Mouse (Mus musculus): ENCODE measurements at regions not wholly inside any gene's neighbourhood (a gene's known extent, or its start where the extent isn't known, plus 50 kb on each side); places are given as distances from the start of the nearest gene placed in this dataset.

DNA sequence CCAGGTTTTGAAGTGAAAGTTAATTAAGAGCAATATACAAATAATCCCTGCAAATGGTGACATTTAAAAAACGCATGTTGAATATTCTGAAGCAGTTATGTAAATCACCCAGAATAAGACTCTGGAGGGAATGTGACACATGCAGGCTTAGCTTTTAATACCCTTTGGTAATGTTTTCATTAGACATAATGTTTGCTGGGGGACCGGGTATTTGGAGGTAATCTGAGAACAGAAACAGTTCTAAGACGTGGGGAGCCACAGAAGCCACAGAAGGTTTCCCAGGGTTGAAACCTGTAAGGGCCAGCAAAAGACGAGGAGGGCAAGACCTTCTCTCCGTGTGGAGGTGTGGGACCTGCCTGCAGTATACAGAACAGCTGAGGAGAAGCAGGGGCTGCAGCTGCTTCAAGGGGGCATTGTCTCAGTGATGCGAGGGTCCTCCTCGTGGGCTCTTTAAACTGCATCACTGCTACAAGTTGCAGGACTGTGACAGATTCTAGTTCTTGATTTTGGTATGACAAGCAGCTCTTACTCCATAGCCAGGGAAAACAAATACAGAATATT is 184.9 kb downstream of the Brms1l start:
- no peak overlapping the region for H3K27ac ChIP-seq (ENCODE audit: low read depth, low read length)
- WGBS: 33% methylated on average over 7 of the region's 7 CpGs
- H3K36me3 ChIP-seq (ENCODE audit: control insufficient read depth, insufficient read depth, low read length): no peaks in the 10 kb centered on the region
- DNase-seq (ENCODE audit: low spot score) (no peak), ATAC-seq (replicated peaks; ENCODE audit: low FRiP score) (no peak)
- H3K4me2 ChIP-seq: no peak overlapping the region
- no peaks in the 10 kb centered on the region for H3K4me1 ChIP-seq (replicated peaks; ENCODE audit: control insufficient read depth, insufficient read depth, low read length)
- H3K4me3 ChIP-seq (ENCODE audit: low read depth, low read length): no peak overlapping the region
- no peak overlapping the region for H3K9ac ChIP-seq (ENCODE audit: low read depth, low read length)
- no peaks in the 10 kb centered on the region for H3K9me3 ChIP-seq (ENCODE audit: control insufficient read depth, low read length)
- H3K27me3 ChIP-seq (replicated peaks; ENCODE audit: control insufficient read depth, insufficient read depth, low read length): no peaks in the 10 kb centered on the region

DNA sequence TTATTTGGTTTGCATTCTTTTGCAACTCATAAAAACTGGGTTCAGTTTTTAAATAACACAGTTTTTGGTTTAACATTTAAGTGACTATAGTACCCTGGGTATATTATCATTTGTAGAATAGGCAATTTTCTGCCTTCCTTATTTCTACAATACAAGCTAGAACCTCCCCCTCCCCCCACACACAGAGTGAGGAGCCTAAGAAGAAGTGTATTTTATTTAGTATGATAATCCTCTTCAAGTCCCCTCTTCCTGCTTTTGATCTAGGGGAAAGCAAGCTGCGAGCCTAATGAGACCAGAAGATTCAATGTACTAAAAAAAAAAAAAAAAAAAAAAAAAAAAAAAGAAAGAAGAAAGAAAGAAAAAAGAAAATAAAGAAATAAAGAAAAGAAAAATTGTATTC is 184.4 kb downstream of the Brms1l start:
- ATAC-seq (replicated peaks; ENCODE audit: low FRiP score): no peak
- DNase-seq (ENCODE audit: low spot score): no peak
- Histone ChIP-seq H3K9ac (ENCODE audit: low read depth, low read length) (no peak overlapping the region), H3K36me3 (ENCODE audit: control insufficient read depth, insufficient read depth, low read length) (no peaks in the 10 kb centered on the region), H3K4me3 (ENCODE audit: low read depth, low read length) (no peak overlapping the region), H3K4me1 (replicated peaks; ENCODE audit: control insufficient read depth, insufficient read depth, low read length) (no peaks in the 10 kb centered on the region), H3K9me3 (ENCODE audit: control insufficient read depth, low read length) (no peaks in the 10 kb centered on the region), H3K27ac (ENCODE audit: low read depth, low read length) (no peak overlapping the region), H3K27me3 (replicated peaks; ENCODE audit: control insufficient read depth, insufficient read depth, low read length) (no peaks in the 10 kb centered on the region), H3K4me2 (no peak overlapping the region)
- WGBS: 29% methylated on average over 1 of the region's 1 CpGs

DNA sequence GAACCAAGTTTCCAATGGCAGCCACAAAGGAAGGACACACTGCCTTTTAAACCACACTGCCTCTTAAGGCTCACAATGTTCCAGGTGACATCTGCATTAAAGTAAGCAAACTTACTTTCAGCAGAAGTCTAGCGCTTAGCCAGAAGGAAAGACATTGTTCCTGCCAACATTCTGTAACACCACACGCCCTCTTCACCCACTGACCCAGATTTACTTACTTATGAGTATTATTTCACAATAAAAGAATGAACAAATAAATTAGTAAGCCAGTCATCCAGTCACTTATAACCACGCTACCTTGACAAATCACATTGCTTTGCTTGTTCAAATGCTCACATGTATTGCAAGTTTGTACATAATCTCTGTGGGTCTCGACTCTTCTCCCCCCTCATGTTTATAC is 173.9 kb downstream of the Brms1l start:
- H3K9ac ChIP-seq (ENCODE audit: low read depth, low read length): no peak overlapping the region
- no peak overlapping the region for H3K4me2 ChIP-seq
- no peak for ATAC-seq (replicated peaks; ENCODE audit: low FRiP score)
- H3K27me3 ChIP-seq (replicated peaks; ENCODE audit: control insufficient read depth, insufficient read depth, low read length): no peaks in the 10 kb centered on the region
- no peaks in the 10 kb centered on the region for H3K4me1 ChIP-seq (replicated peaks; ENCODE audit: control insufficient read depth, insufficient read depth, low read length)
- no peak for DNase-seq (ENCODE audit: low spot score)
- H3K27ac ChIP-seq (ENCODE audit: low read depth, low read length): no peak overlapping the region
- H3K9me3 ChIP-seq (ENCODE audit: control insufficient read depth, low read length): no peaks in the 10 kb centered on the region
- no peaks in the 10 kb centered on the region for H3K36me3 ChIP-seq (ENCODE audit: control insufficient read depth, insufficient read depth, low read length)
- 63% methylated on average over 4 of the region's 4 CpGs for WGBS
- H3K4me3 ChIP-seq (ENCODE audit: low read depth, low read length): no peak overlapping the region

DNA sequence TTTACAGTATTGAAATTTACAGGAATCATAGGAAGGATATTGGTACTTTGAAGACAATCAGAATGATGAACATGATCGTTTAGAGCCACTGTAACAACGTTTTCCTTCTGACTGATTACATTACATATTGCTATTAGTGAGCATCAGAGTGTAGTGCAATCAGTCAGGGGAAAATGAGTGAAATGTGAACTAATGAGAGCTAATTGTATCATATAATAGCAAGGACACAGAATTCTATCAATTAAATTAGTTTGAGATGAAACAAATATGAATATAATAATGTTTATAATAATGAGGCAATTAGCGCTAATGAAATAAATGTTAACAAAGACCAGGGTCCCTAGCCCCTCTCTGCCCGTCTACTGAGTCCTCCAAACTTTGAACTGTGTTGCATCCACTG is 169.7 kb downstream of the Brms1l start:
- Histone ChIP-seq H3K9me3 (ENCODE audit: control insufficient read depth, low read length) (no peaks in the 10 kb centered on the region), H3K4me1 (replicated peaks; ENCODE audit: control insufficient read depth, insufficient read depth, low read length) (no peaks in the 10 kb centered on the region), H3K4me2 (no peak overlapping the region), H3K27ac (ENCODE audit: low read depth, low read length) (no peak overlapping the region), H3K27me3 (replicated peaks; ENCODE audit: control insufficient read depth, insufficient read depth, low read length) (no peaks in the 10 kb centered on the region), H3K36me3 (ENCODE audit: control insufficient read depth, insufficient read depth, low read length) (no peaks in the 10 kb centered on the region), H3K9ac (ENCODE audit: low read depth, low read length) (no peak overlapping the region), H3K4me3 (ENCODE audit: low read depth, low read length) (no peak overlapping the region)
- ATAC-seq (replicated peaks; ENCODE audit: low FRiP score) (no peak), DNase-seq (ENCODE audit: low spot score) (no peak)
- 75% methylated on average over 4 of the region's 4 CpGs for WGBS

DNA sequence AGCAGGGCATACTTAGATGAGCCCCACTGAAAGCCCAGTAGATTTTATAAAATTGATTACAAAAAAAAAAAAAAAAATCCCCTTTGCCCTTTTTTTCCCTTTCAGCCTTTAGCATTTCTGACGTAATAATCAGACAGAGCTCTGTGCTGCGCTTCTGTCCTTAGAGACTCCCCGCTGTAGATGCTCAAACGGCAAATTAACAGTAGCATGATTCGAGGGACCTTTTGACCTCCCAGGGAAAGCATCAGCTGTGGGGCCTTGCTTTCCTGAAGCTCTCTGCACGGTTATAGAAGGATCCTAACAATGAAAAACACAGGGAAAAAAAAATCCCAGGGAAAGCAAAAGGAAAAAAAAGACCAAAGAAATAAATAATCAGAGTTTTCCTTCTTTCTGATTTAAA is 169.2 kb downstream of the Brms1l start:
- Histone ChIP-seq H3K9ac (ENCODE audit: low read depth, low read length) (no peak overlapping the region), H3K4me3 (ENCODE audit: low read depth, low read length) (no peak overlapping the region), H3K9me3 (ENCODE audit: control insufficient read depth, low read length) (no peaks in the 10 kb centered on the region), H3K4me2 (no peak overlapping the region), H3K36me3 (ENCODE audit: control insufficient read depth, insufficient read depth, low read length) (no peaks in the 10 kb centered on the region), H3K4me1 (replicated peaks; ENCODE audit: control insufficient read depth, insufficient read depth, low read length) (no peaks in the 10 kb centered on the region), H3K27ac (ENCODE audit: low read depth, low read length) (no peak overlapping the region), H3K27me3 (replicated peaks; ENCODE audit: control insufficient read depth, insufficient read depth, low read length) (no peaks in the 10 kb centered on the region)
- ATAC-seq (replicated peaks; ENCODE audit: low FRiP score) (no peak), DNase-seq (ENCODE audit: low spot score) (no peak)
- 65% methylated on average over 6 of the region's 6 CpGs for WGBS

DNA sequence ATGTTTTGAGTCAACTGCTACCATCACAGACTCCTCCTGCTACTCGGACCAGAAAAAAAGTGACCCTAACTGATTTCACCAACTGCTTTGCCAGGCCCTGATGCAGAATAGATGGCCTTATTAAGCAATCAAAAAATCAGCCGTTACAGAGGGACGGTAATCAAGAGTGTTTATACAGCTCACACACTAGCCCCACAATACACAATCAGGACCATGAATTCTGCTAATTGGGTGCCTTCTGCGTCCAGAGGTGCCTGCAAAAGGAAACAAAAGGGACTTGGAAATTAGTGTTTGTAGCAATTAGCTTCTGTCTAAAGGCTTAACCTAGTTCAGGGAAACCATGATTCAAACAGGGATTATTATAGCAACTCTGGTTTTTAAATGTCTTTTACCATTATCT is 168.4 kb downstream of the Brms1l start:
- H3K4me2 ChIP-seq: no peak overlapping the region
- no peak for ATAC-seq (replicated peaks; ENCODE audit: low FRiP score)
- H3K9me3 ChIP-seq (ENCODE audit: control insufficient read depth, low read length): no peaks in the 10 kb centered on the region
- 60% methylated on average over 4 of the region's 4 CpGs for WGBS
- DNase-seq (ENCODE audit: low spot score): no peak
- H3K9ac ChIP-seq (ENCODE audit: low read depth, low read length): no peak overlapping the region
- H3K27me3 ChIP-seq (replicated peaks; ENCODE audit: control insufficient read depth, insufficient read depth, low read length): no peaks in the 10 kb centered on the region
- H3K36me3 ChIP-seq (ENCODE audit: control insufficient read depth, insufficient read depth, low read length): no peaks in the 10 kb centered on the region
- no peaks in the 10 kb centered on the region for H3K4me1 ChIP-seq (replicated peaks; ENCODE audit: control insufficient read depth, insufficient read depth, low read length)
- H3K4me3 ChIP-seq (ENCODE audit: low read depth, low read length): no peak overlapping the region
- H3K27ac ChIP-seq (ENCODE audit: low read depth, low read length): no peak overlapping the region

DNA sequence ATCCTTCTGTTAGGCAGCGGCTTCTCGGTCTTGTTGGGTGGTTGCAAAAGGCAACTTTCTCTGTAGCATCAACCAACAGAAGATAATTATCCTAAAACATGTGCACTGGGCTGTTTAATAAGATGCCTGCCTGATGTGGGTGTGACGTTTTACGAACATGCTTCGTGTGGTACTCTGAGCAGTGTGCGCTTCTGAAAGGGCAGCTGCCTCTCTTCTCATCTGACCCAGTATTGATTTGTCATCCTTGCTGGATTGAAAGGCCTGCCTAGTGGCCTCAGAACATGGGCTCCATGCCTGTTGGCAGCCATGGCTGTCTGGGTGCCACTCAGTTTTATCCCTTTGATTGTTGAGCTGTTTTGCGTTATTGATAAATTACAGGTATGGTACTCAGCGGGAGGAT is 167.4 kb downstream of the Brms1l start:
- Histone ChIP-seq H3K9me3 (ENCODE audit: control insufficient read depth, low read length) (no peaks in the 10 kb centered on the region), H3K27me3 (replicated peaks; ENCODE audit: control insufficient read depth, insufficient read depth, low read length) (no peaks in the 10 kb centered on the region), H3K27ac (ENCODE audit: low read depth, low read length) (no peak overlapping the region), H3K4me3 (ENCODE audit: low read depth, low read length) (no peak overlapping the region), H3K4me2 (no peak overlapping the region), H3K4me1 (replicated peaks; ENCODE audit: control insufficient read depth, insufficient read depth, low read length) (no peaks in the 10 kb centered on the region), H3K36me3 (ENCODE audit: control insufficient read depth, insufficient read depth, low read length) (no peaks in the 10 kb centered on the region), H3K9ac (ENCODE audit: low read depth, low read length) (no peak overlapping the region)
- DNase-seq (ENCODE audit: low spot score) (no peak), ATAC-seq (replicated peaks; ENCODE audit: low FRiP score) (no peak)
- 85% methylated on average over 8 of the region's 8 CpGs for WGBS

DNA sequence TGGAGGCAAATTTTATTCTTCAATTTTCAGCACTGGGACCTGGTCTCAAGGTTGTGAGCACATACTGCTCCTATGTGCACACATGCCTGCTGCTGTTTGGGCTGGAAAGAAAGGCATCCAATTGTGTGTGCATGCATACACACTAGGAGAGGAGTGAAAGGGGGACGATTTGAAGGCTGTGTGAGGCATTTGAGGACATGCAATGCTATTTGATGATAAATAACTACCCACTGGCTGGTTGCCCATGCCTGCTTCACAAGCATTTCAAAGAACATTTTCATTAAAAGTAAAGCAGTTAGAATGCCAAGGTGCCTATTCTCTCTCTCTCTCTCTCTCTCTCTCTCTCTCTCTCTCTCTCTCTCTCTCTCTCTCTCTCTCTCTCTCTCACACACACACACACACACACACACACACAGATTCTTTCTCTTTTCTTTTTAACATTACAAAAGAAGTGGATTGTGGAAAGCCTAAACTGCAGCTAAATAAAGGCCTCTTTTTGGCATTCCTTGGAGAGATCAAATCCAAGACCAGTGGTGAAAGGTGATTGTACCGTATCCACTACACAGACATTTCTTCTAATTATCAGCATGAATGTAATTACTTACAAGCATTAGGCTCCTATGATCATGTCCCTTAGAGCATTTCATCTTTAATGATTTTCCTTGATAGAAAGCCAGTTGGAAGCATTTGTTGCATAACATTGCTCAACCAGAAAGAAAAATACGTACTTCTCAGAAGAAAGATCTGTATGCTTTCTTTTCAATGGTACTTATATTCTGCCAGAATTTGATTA is 160.7 kb downstream of the Brms1l start:
- no peak for ATAC-seq (replicated peaks; ENCODE audit: low FRiP score)
- H3K27ac ChIP-seq (ENCODE audit: low read depth, low read length): no peak overlapping the region
- H3K27me3 ChIP-seq (replicated peaks; ENCODE audit: control insufficient read depth, insufficient read depth, low read length): no peaks in the 10 kb centered on the region
- H3K4me1 ChIP-seq (replicated peaks; ENCODE audit: control insufficient read depth, insufficient read depth, low read length): no peaks in the 10 kb centered on the region
- DNase-seq (ENCODE audit: low spot score): no peak
- H3K4me2 ChIP-seq: no peak overlapping the region
- H3K9ac ChIP-seq (ENCODE audit: low read depth, low read length): no peak overlapping the region
- no peak overlapping the region for H3K4me3 ChIP-seq (ENCODE audit: low read depth, low read length)
- H3K9me3 ChIP-seq (ENCODE audit: control insufficient read depth, low read length): no peaks in the 10 kb centered on the region
- WGBS: 71% methylated on average over 3 of the region's 3 CpGs
- no peaks in the 10 kb centered on the region for H3K36me3 ChIP-seq (ENCODE audit: control insufficient read depth, insufficient read depth, low read length)

Measured in liver, embryonic 11.5 days (tissue).